Mouse (Mus musculus) small intestine, adult 2 months (tissue): ENCODE measurements around the gene Sdhaf4. TPM values are rescaled to one million over a fixed set of nuclear protein-coding genes. Genes with fewer than 3 reads are reported as not detected.
"Not testable (repeated sequence)": the region's sequence is repeated elsewhere in the genome, so short reads cannot be mapped to it uniquely, and the experiment has no call there.

Experiments used
- H3K27ac ChIP-seq: fragments of 200-500 bp; 2 replicates; pipeline ENCODE4 v1.5.1; 2012; ENCODE audit warnings: low read depth, low read length, control low read depth, inconsistent platforms; ENCODE audit not compliant: insufficient read depth
- H3K27me3 ChIP-seq: fragments of 200-500 bp; 2 replicates; pipeline ENCODE4 v1.6.1; 2012; ENCODE audit warnings: mild to moderate bottlenecking, moderate library complexity, low read length, inconsistent platforms; ENCODE audit not compliant: control insufficient read depth, insufficient read depth
- H3K36me3 ChIP-seq: fragments of 200-500 bp; 2 replicates; pipeline ENCODE4 v1.6.1; 2012; ENCODE audit warnings: mild to moderate bottlenecking, low read length, control low read depth, inconsistent platforms; ENCODE audit not compliant: control insufficient read depth, insufficient read depth
- H3K4me1 ChIP-seq: fragments of 200-500 bp; 2 replicates; pipeline ENCODE4 v1.6.1; 2012; ENCODE audit warnings: low read length, inconsistent platforms, mixed read lengths; ENCODE audit not compliant: control insufficient read depth, insufficient read depth, insufficient read length
- H3K4me3 ChIP-seq: fragments of 200-500 bp; 2 replicates; pipeline ENCODE4 v1.5.1; 2012; ENCODE audit warnings: low read depth, mild to moderate bottlenecking, control low read depth, inconsistent platforms, low read length, moderate library complexity
- CTCF ChIP-seq: fragments of 200-500 bp; IDR thresholded peaks from 2 replicates; pipeline ENCODE4 v1.5.1; 2012; ENCODE audit warnings: low read depth, mild to moderate bottlenecking, control low read depth, inconsistent platforms, low read length, moderate library complexity, mixed read lengths; ENCODE audit not compliant: insufficient replicate concordance, insufficient read length; ENCODE audit errors: extremely low read depth
- POLR2A ChIP-seq: fragments of 200-500 bp; IDR thresholded peaks from 2 replicates; pipeline ENCODE4 v1.6.1; 2012; ENCODE audit warnings: low read depth, mild to moderate bottlenecking, control low read depth, inconsistent platforms, low read length, moderate library complexity
- WGBS: fragments of 180-500 bp; shearing (Covaris S2); methylation state at CpG from one replicate; pipeline ENCODE4 v1.1.7; 2018; 5-methylcytosine and 5-hydroxymethylcytosine counted together
- polyA plus RNA-seq: library from polyadenylated mRNA; depleted of rRNA; stranded (reverse); fragments of >200 nt; gene quantifications from 2 replicates; pipeline ENCODE4 v1.2.3, GENCODE M21; 2012

Sdhaf4 gene
- polyA plus RNA-seq, 1 experiment = 0.98 TPM

GRCm38 (mm10) chr1:23978281-23978680 is 27.2 kb downstream of the Sdhaf4 start:
- WGBS = 85% methylated on average over 6 of the region's 6 CpGs
- Histone ChIP-seq H3K27ac (no peak overlapping the region), H3K4me1 (no peaks in the 10 kb centered on the region), H3K4me3 (no peak overlapping the region), H3K36me3 (no peaks in the 10 kb centered on the region), H3K27me3 (no peaks in the 10 kb centered on the region)
- TF ChIP-seq CTCF = no peak
- TF ChIP-seq POLR2A = no peak

DNA sequence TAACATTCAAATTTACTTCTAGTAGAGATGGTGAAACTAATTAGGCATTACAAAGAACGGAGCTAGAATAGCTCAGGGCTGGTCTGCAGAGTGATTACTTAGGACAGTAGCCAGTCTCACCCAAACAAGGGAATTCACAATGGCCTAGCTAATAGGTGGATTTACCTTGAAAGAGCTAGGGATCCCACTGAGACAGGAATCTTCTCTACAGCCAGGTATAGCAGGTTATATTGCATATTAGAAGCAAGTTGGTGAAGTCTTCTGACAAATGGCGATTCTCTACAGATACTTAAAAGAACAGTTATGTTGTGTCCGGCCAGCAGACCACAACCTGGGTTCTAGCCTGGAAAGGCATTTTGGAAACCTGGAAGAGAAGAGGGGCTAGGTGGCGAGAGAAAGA is 34.3 kb downstream of the Sdhaf4 start:
- not testable (repeated sequence) for H3K27me3 ChIP-seq, H3K27ac ChIP-seq, H3K4me3 ChIP-seq, H3K4me1 ChIP-seq, H3K36me3 ChIP-seq
- 83% methylated on average over 4 of the region's 4 CpGs for WGBS

GRCm38 (mm10) chr1:23968027-23968725 is 37.3 kb downstream of the Sdhaf4 start:
- Histone ChIP-seq H3K36me3 (no peaks in the 10 kb centered on the region), H3K27me3 (no peaks in the 10 kb centered on the region), H3K4me1 (no peaks in the 10 kb centered on the region), H3K4me3 (no peak overlapping the region), H3K27ac (no peak overlapping the region)
- WGBS = 80% methylated on average over 9 of the region's 9 CpGs
- TF ChIP-seq POLR2A (no peak), CTCF (no peak)

GRCm38 (mm10) chr1:23966226-23966625 is 39.2 kb downstream of the Sdhaf4 start:
- H3K4me3 ChIP-seq = no peak overlapping the region
- H3K4me1 ChIP-seq = no peaks in the 10 kb centered on the region
- WGBS = 38% methylated on average over 1 of the region's 1 CpGs
- H3K36me3 ChIP-seq = no peaks in the 10 kb centered on the region
- no peaks in the 10 kb centered on the region for H3K27me3 ChIP-seq
- TF ChIP-seq POLR2A (no peak), CTCF (no peak)
- no peak overlapping the region for H3K27ac ChIP-seq

- Histone ChIP-seq H3K4me1 (peaks cover 8% of the 10 kb centered on the region), H3K4me3 (peak overlapping the region; percentile 24; the same call in 1 of the 2 replicates), H3K27ac (no peak overlapping the region), H3K27me3 (no peaks in the 10 kb centered on the region), H3K36me3 (no peaks in the 10 kb centered on the region)
- 25% methylated on average over 6 of the region's 6 CpGs for WGBS
- TF ChIP-seq CTCF = no peak
- TF ChIP-seq POLR2A = no peak
Measured at GRCm38 (mm10) chr1:23959415-23959732, 46.1 kb downstream of the Sdhaf4 start.

DNA sequence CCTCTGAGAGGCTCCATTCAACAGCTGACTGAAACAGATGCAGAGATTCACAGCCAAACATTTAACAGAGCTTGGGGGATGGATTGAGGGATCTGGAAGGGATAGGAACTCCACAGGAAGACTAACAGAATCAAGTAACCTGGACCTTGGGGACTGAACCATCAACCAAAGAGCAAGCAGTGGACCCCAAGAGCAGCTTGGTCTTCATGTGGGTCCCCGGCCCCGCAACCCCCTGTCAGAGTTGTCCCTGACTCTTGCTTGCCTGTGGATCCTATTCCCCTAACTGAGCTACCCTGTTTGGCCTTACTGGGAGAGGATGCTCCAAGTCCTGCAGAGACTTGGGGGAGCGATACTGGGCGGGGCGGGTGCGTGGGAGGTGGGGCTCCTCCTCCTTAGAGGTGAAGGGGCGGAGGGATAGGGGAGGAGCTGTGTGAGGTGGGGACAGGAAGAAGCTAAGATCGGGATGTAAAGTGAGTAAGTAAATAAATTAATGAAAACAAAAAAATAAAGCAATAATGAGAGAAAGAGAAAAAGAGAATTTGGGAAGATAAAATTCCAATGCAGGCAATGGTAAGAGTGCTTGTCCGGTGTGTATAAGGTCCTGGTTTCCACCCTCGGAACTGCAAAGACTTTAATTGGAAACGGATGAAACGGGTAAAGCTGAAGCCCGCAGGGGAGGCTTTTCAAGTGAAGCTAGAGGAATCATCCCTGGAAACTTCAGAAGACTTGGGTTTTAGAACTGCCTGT is 46.6 kb downstream of the Sdhaf4 start:
- 20% methylated on average over 13 of the region's 13 CpGs for WGBS
- TF ChIP-seq CTCF (no peak), POLR2A (no peak)
- Histone ChIP-seq H3K27ac (no peak overlapping the region), H3K27me3 (no peaks in the 10 kb centered on the region), H3K4me1 (peaks cover 13% of the 10 kb centered on the region), H3K4me3 (peak overlapping the region; percentile 24; the same call in 1 of the 2 replicates), H3K36me3 (no peaks in the 10 kb centered on the region)

- Histone ChIP-seq H3K27ac (no peak overlapping the region), H3K27me3 (no peaks in the 10 kb centered on the region), H3K4me3 (no peak overlapping the region), H3K36me3 (no peaks in the 10 kb centered on the region), H3K4me1 (peaks cover 15% of the 10 kb centered on the region)
- TF ChIP-seq CTCF (no peak), POLR2A (no peak)
- 70% methylated on average over 6 of the region's 6 CpGs for WGBS
Measured at GRCm38 (mm10) chr1:23958101-23958500, 47.4 kb downstream of the Sdhaf4 start.
